Mouse (Mus musculus): ENCODE measurements around the gene Fgd4.
A peak's percentile ranks its signal among the peaks of the same experiment; 100 is the strongest.

Fgd4 gene

DNA sequence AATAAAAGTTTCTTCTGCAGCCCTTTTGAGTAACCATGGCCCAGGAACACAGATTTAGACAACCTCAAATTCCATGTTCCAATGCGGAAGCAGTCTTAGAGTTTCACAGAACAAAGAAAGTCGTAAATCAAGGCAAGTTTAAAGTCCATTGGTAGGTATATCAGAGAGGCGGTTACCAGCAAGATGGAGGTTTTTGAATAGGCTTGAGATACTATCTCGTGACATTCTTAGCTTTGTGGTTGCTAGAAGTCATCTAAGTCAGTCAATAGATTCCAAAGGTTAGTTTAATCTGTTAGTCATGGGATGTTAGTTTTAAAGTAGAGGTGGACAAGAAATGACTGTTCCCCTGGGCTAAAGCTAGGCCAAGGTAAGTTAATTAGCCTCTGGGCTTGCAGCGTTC lies at the start of gene Fgd4:
Gene Fgd4 (minus strand): TSS at position 89 of the 400 bp plus-strand sequence.
- no peak for DNase-seq (ENCODE audit: low read depth, low spot score)

DNA sequence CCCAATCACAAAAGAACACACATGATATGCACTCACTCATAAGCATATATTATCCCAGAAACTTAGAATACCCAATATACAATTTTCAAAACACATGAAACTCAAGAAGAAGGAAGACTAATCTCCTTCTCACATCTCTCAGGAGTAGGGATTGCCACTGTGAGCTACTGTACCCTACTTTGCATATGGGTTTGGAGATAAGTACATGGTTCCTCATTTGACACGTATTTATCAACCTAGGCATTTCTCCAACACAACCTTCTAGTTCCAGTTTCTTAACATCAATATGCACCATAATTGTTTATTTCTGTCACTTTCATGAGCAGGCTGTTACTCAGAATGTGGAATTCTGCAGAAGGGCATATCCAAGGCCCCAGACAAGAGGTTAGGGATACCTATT lies 44.8 kb upstream of the Fgd4 start:
- no peak for DNase-seq (ENCODE audit: low read depth, low spot score)

DNA sequence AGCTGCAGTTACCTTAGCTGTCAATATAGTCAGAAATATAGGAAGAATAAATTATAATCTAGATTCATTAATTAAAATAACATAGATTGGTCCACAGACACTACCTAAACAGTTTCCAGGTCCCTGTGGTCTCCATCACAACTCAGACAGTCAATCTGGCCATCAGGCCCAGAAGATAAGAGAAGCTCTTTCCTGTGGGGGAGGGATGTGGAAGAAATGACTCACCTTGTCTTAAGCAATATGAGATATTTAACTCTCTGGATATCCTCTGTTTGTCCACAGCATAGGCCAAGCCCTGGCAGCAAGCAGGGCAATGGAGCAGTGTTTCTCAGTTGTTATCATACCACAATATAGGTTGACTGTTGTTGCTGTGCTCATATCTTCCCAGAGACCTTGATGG lies 33.4 kb upstream of the Fgd4 start:
- DNase-seq (ENCODE audit: low read depth, low spot score) = no peak

DNA sequence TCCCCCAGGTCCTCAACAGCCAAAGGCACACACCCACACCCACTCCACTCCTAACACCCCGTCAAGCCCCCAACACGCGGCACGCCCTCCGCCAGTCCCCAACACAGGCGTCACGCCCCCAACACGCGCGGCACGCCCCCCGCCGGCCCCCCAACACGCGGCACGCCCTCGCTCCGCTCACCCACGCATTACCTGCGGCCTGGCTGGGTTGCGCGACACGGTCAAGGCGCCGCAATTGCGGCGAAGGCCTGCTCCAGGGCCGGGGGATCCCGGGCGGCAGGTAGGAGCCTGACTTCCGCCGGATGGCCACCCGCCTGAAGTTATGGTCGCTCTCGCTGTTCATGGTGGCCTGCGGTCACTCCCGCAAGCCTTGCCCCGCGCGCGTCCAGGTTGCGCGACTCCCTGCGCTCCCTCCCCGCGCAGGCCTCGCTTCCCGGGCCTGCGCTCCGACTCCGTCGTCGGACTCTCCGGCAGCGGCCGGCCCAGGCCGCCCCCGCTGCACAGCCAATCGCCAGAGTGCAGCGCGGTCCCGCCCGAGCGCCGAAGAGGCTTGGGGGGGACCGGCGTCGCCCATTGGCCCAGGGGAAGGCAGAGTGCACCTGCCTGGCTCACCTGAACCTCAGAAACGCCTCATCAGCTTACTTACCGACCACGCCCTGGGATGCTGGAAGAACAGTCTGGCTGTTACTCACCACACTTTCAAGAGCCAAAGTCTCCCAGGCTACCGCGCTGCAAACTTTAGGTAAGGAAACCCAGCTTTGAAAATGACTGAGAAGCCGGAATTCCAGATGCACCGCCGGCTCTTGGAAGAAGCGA lies 555 bp downstream of the Fgd4 start:
- DNase-seq (ENCODE audit: low read depth, low spot score) = peak; percentile 35

DNA sequence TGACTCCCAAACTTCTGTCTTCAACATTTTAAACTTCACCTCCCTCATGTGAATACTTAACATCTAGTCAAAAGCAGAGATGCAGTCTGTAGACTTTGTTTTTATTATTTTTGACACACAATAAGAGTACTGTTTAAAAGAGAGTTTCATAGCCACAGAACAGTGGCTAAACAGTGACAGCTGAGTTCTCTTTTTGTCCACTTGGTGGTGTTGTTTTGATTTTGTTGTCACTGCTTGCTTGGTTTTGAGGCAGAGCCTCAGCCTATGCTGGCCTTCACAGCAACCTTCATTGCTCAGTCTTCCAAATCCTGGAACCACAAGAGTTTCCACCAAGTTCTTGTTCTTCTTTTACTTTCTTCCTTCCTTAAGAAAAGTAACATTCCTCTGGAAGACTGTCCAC lies 3.8 kb downstream of the Fgd4 start:
- DNase-seq (ENCODE audit: low read depth, low spot score) = no peak

DNA sequence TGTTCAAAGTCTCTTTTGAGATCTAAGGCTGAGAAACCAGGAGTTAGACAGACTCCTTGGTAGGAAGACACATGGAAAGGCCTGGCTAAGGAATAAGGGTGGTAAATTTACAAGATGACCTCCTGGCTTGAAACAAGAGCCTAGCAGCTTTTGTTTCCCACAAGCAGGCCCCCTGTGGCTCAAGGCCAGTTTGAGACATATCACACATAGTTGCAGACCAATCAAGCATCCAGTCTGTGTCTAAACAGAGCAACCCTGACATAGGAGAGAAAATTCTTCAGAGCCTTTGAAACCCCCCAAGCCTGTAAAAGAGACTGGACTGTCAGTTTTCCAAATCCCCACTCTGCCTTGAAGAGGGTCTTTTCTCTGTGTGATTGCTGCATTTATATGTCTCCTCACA lies 7.7 kb downstream of the Fgd4 start:
- DNase-seq (ENCODE audit: low read depth, low spot score) = no peak

DNA sequence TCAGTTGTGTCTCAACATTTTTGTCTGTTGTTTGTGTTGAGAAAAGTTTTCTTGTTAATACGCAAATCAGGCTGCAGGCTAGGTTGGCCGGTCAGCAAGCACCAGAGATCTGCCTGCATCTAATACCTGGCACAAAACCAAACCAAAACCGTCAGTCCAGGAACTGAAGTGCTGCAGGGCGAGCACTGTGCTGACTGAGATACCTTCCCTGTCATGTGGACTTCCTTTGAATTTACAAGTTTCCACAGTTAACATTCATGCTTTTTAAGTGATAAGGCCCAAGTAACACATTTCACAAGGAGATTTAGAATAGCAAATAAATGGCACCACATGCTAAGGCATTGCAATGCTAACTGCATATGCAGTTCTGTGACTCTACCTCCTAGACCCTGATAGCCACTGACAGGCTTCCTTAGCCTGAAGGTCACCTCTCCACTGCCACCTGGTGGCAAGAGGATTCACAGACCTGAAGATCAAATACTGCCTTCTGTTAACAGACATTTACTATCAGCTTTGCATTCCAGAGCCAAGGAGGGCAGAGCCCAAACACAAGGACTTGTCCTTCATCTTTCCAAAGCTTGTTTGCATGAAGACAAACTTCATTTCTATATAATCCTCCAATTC lies 15.8 kb downstream of the Fgd4 start:
- DNase-seq (ENCODE audit: low read depth, low spot score) = peak; percentile 72

DNA sequence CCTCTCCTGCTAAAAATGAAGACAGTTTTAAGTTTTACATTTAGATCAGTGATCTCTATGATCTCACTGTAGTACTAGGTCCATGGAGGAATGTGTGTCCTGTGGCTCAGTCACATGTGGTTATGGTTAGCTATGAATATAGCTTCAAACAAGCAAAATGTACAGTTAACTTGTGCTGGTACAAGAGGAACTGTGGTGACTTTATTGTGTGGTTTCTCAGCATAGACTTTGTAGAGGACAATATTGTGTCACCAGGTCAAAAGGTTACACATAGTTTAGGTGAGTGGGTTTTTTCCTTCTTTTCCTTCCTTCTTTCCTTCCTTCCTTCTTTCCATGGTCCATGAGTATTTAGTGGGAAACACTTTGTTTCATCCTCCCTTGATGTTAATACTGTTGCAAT lies 23.8 kb downstream of the Fgd4 start:
- DNase-seq (ENCODE audit: low read depth, low spot score) = no peak

DNA sequence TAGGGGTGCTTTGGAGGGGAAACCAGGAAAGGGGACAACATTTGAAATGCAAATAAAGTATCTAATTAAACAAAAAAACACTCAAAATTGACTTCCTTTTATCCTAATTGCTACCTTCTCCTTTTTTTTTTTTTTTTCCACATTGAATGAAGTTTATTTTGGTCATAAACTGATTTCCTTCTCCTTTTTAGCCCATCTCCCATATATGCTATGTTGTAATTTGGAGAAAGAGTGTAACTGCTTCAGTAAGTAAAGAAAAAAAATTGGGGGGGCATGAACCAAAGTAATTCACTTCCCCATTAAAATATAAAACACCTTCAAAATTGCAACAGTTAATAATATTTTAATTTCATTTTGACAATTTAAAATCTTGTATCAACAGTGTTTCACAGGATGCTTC lies 25.8 kb downstream of the Fgd4 start:
- no peak for DNase-seq (ENCODE audit: low read depth, low spot score)

DNA sequence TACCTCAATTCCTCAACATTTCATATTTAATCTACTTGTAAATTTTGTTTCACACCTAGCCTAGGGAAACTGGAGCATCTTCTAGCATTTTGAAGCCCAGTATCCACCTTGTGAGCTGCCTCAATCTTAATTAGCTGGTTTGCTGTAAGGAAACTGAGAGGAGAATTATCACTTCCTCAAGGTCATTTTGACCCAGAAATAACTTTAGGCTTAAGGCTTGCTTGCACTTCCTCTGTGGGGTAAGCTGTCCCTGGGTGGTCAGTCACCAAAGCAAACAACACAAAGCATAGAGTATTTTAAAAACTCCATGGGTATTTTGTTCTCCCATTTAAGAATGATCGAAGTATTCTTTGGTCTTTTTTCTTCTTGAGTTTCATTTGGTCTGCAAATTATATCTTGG lies 27.2 kb downstream of the Fgd4 start:
- no peak for DNase-seq (ENCODE audit: low read depth, low spot score)

DNA sequence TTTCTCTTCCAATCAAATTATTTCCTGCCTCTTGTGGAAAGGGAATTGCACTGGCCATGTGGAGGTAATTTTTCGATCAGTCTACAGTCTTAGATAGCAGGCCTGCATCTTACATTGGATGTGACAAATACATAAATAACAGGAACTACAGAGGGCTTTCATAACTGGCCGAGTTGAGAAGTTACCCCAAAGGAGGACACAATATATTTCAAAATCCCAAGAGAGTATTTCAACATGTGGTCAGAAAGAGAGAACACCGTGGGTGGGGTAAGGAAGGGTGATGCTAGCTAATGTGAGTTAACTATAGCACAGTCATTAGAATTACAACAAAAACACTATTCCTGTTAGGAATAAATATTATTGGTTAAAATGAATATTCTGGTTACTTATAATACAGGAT lies 29.0 kb downstream of the Fgd4 start:
- no peak for DNase-seq (ENCODE audit: low read depth, low spot score)

DNA sequence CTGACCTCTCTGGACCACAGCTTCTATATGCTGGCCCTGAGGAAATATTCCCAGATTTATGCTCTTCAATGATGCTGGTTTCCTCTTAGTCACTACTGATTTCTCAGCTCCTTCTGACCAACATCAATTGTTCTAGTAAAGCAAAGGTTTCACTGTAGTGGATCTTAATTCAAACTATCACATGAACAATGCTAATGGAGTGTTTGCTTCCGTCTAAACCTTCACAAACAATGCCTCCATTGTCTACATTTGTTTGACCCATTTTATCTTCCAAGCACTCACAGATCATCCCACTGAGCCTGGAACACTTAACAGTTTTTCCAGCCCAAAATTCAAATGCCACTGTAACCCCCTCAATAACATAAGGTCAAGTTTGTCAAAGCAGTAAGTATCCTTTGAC lies 33.6 kb downstream of the Fgd4 start:
- DNase-seq (ENCODE audit: low read depth, low spot score) = no peak

DNA sequence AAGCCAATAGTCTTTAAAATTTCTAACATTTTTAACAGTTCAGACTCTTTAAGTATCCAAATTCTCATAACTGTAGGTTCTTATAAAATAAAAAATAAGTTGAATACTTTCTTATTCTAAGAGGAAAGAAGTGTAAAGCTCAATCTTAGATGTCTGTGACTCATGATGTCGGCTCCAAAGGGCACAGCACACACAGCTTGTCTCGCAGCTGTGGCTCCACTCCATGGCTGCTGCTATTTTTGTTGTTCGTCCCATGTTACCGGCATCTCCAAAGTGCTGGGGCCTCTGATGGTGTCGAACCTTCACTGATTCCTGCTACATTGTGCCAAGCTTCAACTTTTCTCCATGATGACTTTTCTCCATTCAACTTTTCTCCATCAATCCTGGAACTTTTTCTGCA lies 34.1 kb downstream of the Fgd4 start:
- DNase-seq (ENCODE audit: low read depth, low spot score) = no peak

DNA sequence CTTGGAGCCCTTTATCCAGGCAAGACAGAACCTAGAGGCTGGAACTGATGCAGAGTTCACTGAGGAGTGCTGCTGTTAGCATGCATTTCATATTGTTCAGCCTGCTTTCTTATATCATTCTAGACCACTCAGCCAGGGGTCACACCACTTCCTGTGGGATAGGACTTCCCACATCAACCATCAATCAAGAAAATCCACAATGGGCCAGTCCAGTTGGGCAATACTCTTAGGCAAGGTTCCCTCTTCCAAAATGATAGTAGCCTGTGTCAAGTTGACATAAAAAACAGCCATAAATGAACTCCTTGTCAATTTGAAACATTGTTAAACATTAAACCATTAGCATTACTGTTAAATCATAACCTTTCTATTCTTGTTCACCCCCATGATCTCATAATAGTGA lies 34.6 kb downstream of the Fgd4 start:
- no peak for DNase-seq (ENCODE audit: low read depth, low spot score)

DNA sequence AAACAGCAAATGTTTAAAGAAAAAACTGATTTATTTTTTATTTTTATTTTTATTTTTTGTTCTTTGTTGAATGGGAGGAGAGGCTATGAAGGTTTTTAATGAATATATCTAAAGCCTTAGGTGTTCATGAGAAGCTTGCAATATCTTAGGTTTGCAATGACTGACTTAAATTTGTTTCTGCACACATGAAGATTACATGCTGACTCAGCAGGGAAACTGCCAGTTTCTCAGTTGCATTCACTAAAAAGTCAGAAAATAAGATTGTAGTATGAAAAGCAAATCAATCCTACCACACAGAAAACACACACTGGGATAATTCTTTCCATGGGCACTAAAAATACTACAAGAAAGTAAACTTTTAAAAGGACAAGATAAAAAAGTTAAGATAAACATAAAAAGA lies 39.6 kb downstream of the Fgd4 start:
- DNase-seq (ENCODE audit: low read depth, low spot score) = no peak

DNA sequence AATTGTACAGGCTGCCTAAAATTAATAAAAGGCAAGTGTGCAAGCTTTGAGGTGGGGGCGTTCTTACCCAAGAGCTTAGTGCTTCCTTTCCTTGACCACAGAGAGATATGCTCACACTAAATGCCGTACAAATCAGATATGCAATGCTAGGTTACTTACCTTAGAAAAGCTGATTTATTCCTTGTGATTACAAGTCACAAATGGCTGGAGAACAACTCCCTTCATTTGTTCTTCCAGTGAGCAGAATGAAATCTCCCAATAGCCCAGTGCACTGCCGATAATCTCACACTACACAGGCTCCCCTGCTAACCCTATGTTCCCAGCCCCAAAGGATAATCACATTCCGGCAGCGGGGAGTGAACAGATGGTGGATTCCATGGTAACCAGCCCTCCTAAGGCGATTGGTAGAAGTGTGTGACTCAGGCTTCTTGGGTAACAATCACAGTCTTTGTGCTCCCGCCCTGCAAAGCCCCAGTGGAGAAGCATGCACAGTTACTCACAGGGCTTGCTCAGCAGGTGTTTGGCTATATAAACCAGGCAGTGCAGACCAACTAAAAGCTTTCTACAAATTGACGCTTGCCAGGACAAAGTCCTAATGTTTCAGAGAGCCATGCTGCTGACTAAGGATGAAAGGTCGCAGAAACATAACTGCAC lies 40.3 kb downstream of the Fgd4 start:
- DNase-seq (ENCODE audit: low read depth, low spot score) = peak; percentile 75

DNA sequence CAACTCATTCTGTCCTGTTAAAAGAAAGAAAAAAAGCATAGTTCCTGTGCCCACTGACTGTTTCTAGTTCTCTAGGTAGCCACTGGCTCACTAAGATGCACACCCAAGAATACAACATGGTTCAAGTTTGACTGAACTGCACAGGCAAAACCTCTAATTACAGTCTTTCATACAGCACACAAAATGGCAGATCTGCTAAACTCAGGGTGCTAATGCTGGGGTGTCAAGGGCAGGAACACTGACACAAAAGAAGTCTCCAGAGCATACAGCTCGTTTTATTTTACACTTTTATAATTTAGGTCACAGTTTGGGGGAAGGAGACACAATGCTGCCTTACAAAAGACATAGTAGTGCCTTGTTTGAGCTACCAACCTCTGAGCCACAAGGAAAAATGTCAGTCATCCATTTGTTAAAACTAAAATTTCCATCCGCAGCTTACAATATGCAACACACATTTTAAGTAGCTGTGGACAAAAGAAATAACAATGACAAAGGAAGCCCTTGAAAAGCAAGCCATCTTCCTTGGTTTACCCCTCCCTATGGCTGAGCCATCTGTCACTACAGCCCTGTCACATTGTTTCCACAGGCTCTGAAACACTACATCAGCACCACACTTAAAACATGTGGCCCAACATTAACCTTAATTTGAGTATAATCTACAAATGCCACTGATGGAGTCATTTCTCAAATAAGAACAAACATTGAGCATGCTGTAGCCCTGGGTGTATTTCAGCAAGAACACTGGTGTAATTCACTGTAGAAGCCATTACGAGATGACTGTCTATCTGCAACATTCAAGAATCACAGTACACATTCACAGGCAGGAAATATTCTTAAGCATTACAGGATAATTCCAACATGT lies 41.1 kb downstream of the Fgd4 start:
- peak; percentile 4 for DNase-seq (ENCODE audit: low read depth, low spot score)

DNA sequence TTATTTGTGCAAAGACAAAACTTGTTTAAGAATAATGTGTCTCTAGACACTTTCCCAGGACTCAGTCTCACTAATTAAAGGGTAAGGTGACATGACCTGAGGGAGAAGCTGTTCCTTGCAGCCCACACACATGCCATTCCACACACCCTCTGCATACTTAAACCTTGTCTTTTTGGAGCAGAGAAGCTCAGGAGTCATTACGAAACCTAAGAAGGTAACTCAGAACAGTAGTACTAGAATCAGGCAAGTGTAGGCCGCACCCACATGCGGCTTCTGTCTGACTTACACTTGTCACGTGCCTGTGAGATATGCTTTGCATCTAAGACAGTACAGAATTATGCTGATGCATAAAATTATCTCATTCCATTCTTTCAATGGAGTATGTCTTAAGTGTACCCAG lies 42.6 kb downstream of the Fgd4 start:
- no peak for DNase-seq (ENCODE audit: low read depth, low spot score)

DNA sequence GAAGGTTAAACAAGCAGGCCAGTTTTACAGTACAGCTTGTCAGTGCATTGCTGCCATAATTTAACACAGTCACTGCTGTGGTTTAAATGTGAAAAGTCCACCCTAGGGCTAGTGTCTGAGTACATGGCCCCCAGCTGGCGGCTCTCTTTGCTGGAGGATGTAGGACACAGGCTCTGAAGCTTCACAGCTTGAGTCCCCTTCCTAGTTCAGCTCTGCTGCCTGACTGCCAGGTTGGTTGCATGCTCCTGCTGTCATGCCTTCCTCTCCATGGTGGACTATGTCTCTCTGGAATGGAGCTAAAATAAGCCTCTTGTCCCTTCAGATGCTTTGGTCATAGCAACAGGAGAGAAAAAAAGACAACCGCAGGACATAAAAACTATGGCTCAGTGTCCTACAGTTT lies 46.3 kb downstream of the Fgd4 start:
- DNase-seq (ENCODE audit: low read depth, low spot score) = no peak

DNA sequence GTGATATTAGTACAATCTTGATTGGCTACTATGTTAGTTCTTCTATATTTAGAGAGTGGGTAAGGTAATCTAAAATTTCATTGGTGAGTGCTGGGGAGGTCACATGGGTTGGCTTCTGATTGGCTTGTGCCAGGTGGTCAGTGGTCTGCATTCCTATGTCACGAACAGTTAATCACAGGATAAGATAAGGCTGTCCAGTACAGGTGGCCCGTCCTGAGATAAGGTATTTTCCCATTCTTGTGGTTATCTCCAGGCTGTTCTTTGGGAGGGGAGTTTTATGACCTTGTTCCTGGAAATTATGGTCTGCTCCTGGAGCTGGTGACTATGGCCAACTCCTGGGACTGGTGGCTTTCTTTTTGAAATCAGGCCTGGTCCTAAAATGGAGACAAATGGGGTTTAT lies 48.2 kb downstream of the Fgd4 start:
- no peak for DNase-seq (ENCODE audit: low read depth, low spot score)

DNA sequence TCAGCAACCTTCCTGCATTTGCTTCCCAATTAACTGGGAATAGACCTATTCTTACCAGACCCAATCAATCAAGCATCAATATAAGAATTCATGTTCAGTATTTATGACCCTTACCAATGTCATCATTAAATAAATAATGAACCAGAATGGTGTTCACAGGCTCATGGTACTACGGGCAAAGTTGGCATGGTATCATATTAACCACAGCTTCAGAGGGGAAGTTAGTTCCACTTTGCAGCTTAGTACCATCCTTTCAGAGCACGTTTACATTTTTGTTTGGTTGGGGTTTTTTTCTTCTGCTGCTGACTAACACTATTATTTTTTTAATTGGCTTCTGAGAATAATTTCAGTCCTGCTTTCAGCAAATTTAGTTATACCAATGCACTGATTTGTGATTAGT lies 51.2 kb downstream of the Fgd4 start:
- no peak for DNase-seq (ENCODE audit: low read depth, low spot score)

DNA sequence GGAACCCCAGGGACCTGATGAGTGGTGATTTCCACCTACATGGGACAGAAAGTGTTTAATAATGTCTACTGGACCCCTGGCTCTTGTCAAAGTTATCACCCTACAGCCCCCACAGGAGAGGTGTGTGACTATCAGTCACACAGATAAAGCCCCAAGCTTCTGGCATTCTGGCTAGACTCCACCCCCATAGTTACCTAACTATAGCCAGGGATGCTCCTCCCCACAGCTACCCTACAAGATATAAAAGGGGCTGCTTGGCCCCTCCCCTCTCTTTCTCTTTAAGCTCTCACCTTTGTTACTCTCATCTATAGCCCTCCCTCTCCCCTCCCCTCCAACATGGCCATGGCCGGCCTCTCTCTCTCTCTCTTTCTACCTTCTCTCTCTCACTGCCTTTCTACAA lies 53.7 kb downstream of the Fgd4 start:
- DNase-seq (ENCODE audit: low read depth, low spot score) = no peak

All from embryo, embryonic 11.5 days (tissue).